27 mouse cellular contexts compared by ENCODE assay signal in genomic region chr8:121156990-121157491, GRCm38 (mm10). TPM values are rescaled to one million over a fixed set of nuclear protein-coding genes. Genes with fewer than 3 reads are reported as not detected.
DNase-seq lines count a peak whose midpoint lies in the region; ATAC-seq and TF ChIP-seq lines count a peak whose summit lies in the region.
"Had no signal": no experiment of that assay in that cellular context is flagged by ENCODE, and none has a peak within 500 bp of the region (broad histone marks: within the 10 kb centered on the region; RNA-seq: fewer than 3 reads in every experiment).

No protein-coding gene starts in this region.

- H3K27ac ChIP-seq in heart, embryonic 13.5 days (replicated peaks) = no peak overlapping the region
- H3K27ac ChIP-seq in MEL (ENCODE audit: control insufficient read depth, low read depth, low read length) = peak overlapping the region; percentile 98
- H3K27ac ChIP-seq: forebrain, embryonic 10.5 days; forebrain, embryonic 13.5 days; heart, adult 2 months; heart, embryonic 15.5 days; hindbrain, embryonic 10.5 days; hindbrain, embryonic 13.5 days; intestine, embryonic 15.5 days had no signal

- TF ChIP-seq CTCF in MEL (IDR thresholded peaks at IDR 0.05 in 2 of 3, conservative IDR thresholded peaks at IDR 0.05 in 1 of 3; ENCODE audit: control insufficient read depth in 1 of 3, insufficient read depth in 1 of 3, low read depth in 2 of 3, low read length in 3 of 3, poor library complexity in 1 of 3, severe bottlenecking in 1 of 3) = no peak

- no peaks in the 10 kb centered on the region for H3K36me3 ChIP-seq in heart, embryonic 13.5 days
- peaks cover 0 to 23% of the 10 kb centered on the region in 2 experiments; a peak in 2 of 4 replicates for H3K36me3 ChIP-seq in MEL (ENCODE audit: control insufficient read depth in 1 of 2, insufficient read depth in 2 of 2, low read length in 2 of 2)
- H3K36me3 ChIP-seq: forebrain, embryonic 10.5 days; G1E; heart, embryonic 15.5 days; hindbrain, embryonic 10.5 days; hindbrain, embryonic 13.5 days; intestine, embryonic 15.5 days had no signal

- H3K9ac ChIP-seq in heart, embryonic 13.5 days = 0 out of 2 replicates have a peak overlapping the region, but pooled peaks have one; percentile 14
- peak overlapping the region; percentile 48 for H3K9ac ChIP-seq in MEL (ENCODE audit: control insufficient read depth, low read depth, low read length, poor library complexity, severe bottlenecking)
- H3K9ac ChIP-seq: forebrain, embryonic 13.5 days; heart, embryonic 15.5 days; hindbrain, embryonic 13.5 days; intestine, embryonic 15.5 days had no signal

- TF ChIP-seq EP300 in MEL (IDR thresholded peaks at IDR 0.05; ENCODE audit: low read depth in 1 of 2, low read length in 2 of 2) = peak; percentile 16 to 55

- no peak for DNase-seq in heart, adult 18-20 months
- no peak for DNase-seq in MEL (ENCODE audit: low read depth, low spot score)
- DNase-seq in layer of hippocampus, postnatal 25 days (ENCODE audit: extremely low spot score in 1 of 2, low spot score in 1 of 2) = no peak
- no peak for DNase-seq in kidney, adult 18-20 months
- DNase-seq: adrenal gland, adult 2 months; adrenal gland, postnatal 14 days; cerebellum, adult 11-12 months; cerebellum, adult 8-10 months; cerebellum, postnatal 10 days; cerebellum, postnatal 36 days; gastrocnemius, postnatal 10 days; heart, adult 2 months; heart, postnatal 10 days; heart, postnatal 36 days; kidney, adult 11 months had no signal

- ATAC-seq in heart, embryonic 13.5 days (ENCODE audit: extremely low read depth, insufficient number of reproducible peaks, low FRiP score, low TSS enrichment) = no peak
- ATAC-seq in megakaryocyte progenitor cell, adult 5-6 weeks (replicated peaks; ENCODE audit: poor library complexity) = 0 out of 2 replicates have a peak, but pooled peaks have one; percentile 21
- ATAC-seq: forebrain, embryonic 13.5 days; forebrain, embryonic 16.5 days; hindbrain, embryonic 16.5 days; intestine, embryonic 15.5 days had no signal

- peaks cover 27% of the 10 kb centered on the region for H3K4me1 ChIP-seq in heart, embryonic 13.5 days
- H3K4me1 ChIP-seq in MEL (ENCODE audit: control insufficient read depth in 1 of 2, insufficient read depth in 2 of 2, low read length in 2 of 2) = peaks cover 7 to 47% of the 10 kb centered on the region in 2 experiments; a peak in 3 of 4 replicates
- H3K4me1 ChIP-seq: forebrain, embryonic 13.5 days; hindbrain, embryonic 13.5 days; intestine, embryonic 15.5 days had no signal

- no peak overlapping the region for H3K4me2 ChIP-seq in heart, embryonic 13.5 days
- H3K4me2 ChIP-seq: forebrain, embryonic 13.5 days; heart, embryonic 15.5 days; hindbrain, embryonic 13.5 days; intestine, embryonic 15.5 days had no signal

- peaks cover 5% of the 10 kb centered on the region; the same call in 1 of the 2 replicates for H3K27me3 ChIP-seq in heart, embryonic 13.5 days (replicated peaks)
- no peaks in the 10 kb centered on the region for H3K27me3 ChIP-seq in MEL (ENCODE audit: control insufficient read depth in 1 of 2, insufficient read depth in 2 of 2, low read length in 2 of 2)
- H3K27me3 ChIP-seq: forebrain, embryonic 13.5 days had no signal

- H3K4me3 ChIP-seq in heart, embryonic 13.5 days = no peak overlapping the region
- H3K4me3 ChIP-seq in MEL (ENCODE audit: control insufficient read depth in 1 of 2, insufficient read depth in 1 of 2, low read depth in 2 of 2, low read length in 2 of 2) = peak overlapping the region; percentile 25 to 49
- H3K4me3 ChIP-seq: forebrain, embryonic 10.5 days; forebrain, embryonic 13.5 days; heart, adult 2 months; heart, embryonic 15.5 days; hindbrain, embryonic 10.5 days; hindbrain, embryonic 13.5 days; intestine, embryonic 15.5 days had no signal

- no peak for TF ChIP-seq RAD21 in MEL (IDR thresholded peaks at IDR 0.05; ENCODE audit: low read depth, low read length)

- 79% methylated on average over 7 of the region's 7 CpGs for WGBS in heart, embryonic 13.5 days

- peaks cover 8% of the 10 kb centered on the region for H3K79me2 ChIP-seq in MEL (ENCODE audit: control insufficient read depth, insufficient read depth, low read length, poor library complexity)

- H3K9me3 ChIP-seq in heart, embryonic 13.5 days = no peaks in the 10 kb centered on the region
- H3K9me3 ChIP-seq in MEL (replicated peaks; ENCODE audit: insufficient read depth, low read length) = no peaks in the 10 kb centered on the region
- H3K9me3 ChIP-seq: forebrain, embryonic 10.5 days; forebrain, embryonic 13.5 days; heart, embryonic 15.5 days; hindbrain, embryonic 10.5 days; hindbrain, embryonic 13.5 days; intestine, embryonic 15.5 days had no signal

- no peak; a peak in 1 of 4 replicates for TF ChIP-seq POLR2A in MEL (IDR thresholded peaks at IDR 0.05; ENCODE audit: control insufficient read depth in 1 of 2, insufficient read depth in 1 of 2, low read depth in 1 of 2, low read length in 2 of 2, poor library complexity in 1 of 2)

TF ChIP-seq in MEL, 35 proteins besides CTCF, POLR2A, EP300 and RAD21:
- TF ChIP-seq ETS1 (IDR thresholded peaks at IDR 0.05; ENCODE audit: low read depth, low read length) (peak; percentile 51; the same call in 1 of the 2 replicates), ZMIZ1 (IDR thresholded peaks at IDR 0.05; ENCODE audit: low read depth, low read length) (no peak), CHD2 (IDR thresholded peaks at IDR 0.05; ENCODE audit: low read length) (no peak), NELFE (IDR thresholded peaks at IDR 0.05; ENCODE audit: low read depth, low read length) (no peak), KAT2A (conservative IDR thresholded peaks at IDR 0.05; ENCODE audit: low read depth, low read length) (no peak), MAZ (IDR thresholded peaks at IDR 0.05; ENCODE audit: low read depth, low read length) (no peak), RCOR1 (IDR thresholded peaks at IDR 0.05; ENCODE audit: low read depth, low read length) (0 out of 2 replicates have a peak, but pooled peaks have one; percentile 4), TAL1 (IDR thresholded peaks at IDR 0.05; ENCODE audit: low read length) (peak; percentile 48), MAFK (IDR thresholded peaks at IDR 0.05; ENCODE audit: borderline replicate concordance, low read depth, low read length) (no peak), ZNF384 (IDR thresholded peaks at IDR 0.05; ENCODE audit: low read depth, low read length) (peak; percentile 90), MAX (IDR thresholded peaks at IDR 0.05; ENCODE audit: low read length) (no peak), MYB (IDR thresholded peaks at IDR 0.05; ENCODE audit: low read depth, low read length) (no peak), GATA1 (IDR thresholded peaks at IDR 0.05; ENCODE audit: low read depth, low read length) (no peak)

RNA-seq across cellular contexts. Expression of gene Foxl1, which starts 29.3 kb away (rescaled TPM):
- polyA plus RNA-seq in heart, embryonic 13.5 days (2015; fragmentation: Nextera tagmentation; extraction: Ambion mirVana) = 0.52 and 0.64 TPM in 2 replicates
- total RNA-seq in heart, adult 18-20 months (2021) = under 1 TPM; 0.10 to 0.18 TPM
- 0.12 and 0.13 TPM in 2 replicates for total RNA-seq in MEL (2012; rRNA removed)
- under 1 TPM in 1 of 2 experiments, not detected in 1; 0.07 TPM for polyA plus RNA-seq in MEL (2012; ENCODE audit: insufficient read depth in 1 of 2, insufficient read length in 2 of 2, low read depth in 1 of 2, low replicate concordance in 2 of 2, missing spikeins in 1 of 2)
- total RNA-seq in megakaryocyte progenitor cell, adult 5-6 weeks (2015) = not detected in 2 replicates
- not detected in 2 replicates for total RNA-seq in megakaryocyte progenitor cell, adult 5-6 weeks (2017)
- not detected for total RNA-seq in layer of hippocampus, postnatal 25 days (2021)
- total RNA-seq: G1E; gastrocnemius, adult 18-20 months had no signal
- polyA plus RNA-seq: G1E had no signal

RNA-seq across cellular contexts. Expression of gene Foxc2, which starts 41.1 kb away (rescaled TPM):
- 6.8 and 7.4 TPM in 2 replicates for polyA plus RNA-seq in heart, embryonic 13.5 days (2015; fragmentation: Nextera tagmentation; extraction: Ambion mirVana)
- 1 to 10 TPM; 1.7 to 1.9 TPM for total RNA-seq in heart, adult 18-20 months (2021)
- total RNA-seq in MEL (2012; rRNA removed) = 15.4 and 19.2 TPM in 2 replicates
- polyA plus RNA-seq in MEL (2012; ENCODE audit: insufficient read depth in 1 of 2, insufficient read length in 2 of 2, low read depth in 1 of 2, low replicate concordance in 2 of 2, missing spikeins in 1 of 2) = 10 to 100 TPM in 1 of 2 experiments, not detected in 1; 13.6 TPM
- not detected in 2 replicates for total RNA-seq in megakaryocyte progenitor cell, adult 5-6 weeks (2015)
- not detected in 2 replicates for total RNA-seq in megakaryocyte progenitor cell, adult 5-6 weeks (2017)
- under 1 TPM; 0.66 to 0.82 TPM for total RNA-seq in layer of hippocampus, postnatal 25 days (2021)
- total RNA-seq: G1E had no signal

RNA-seq across cellular contexts. Expression of gene Mthfsd, which starts 48.8 kb away (rescaled TPM):
- polyA plus RNA-seq in heart, embryonic 13.5 days (2015; fragmentation: Nextera tagmentation; extraction: Ambion mirVana) = 35.3 and 42.8 TPM in 2 replicates
- total RNA-seq in heart, adult 18-20 months (2021) = 10 to 100 TPM; 12.7 to 13.0 TPM
- 46.1 and 49.8 TPM in 2 replicates for total RNA-seq in MEL (2012; rRNA removed)
- polyA plus RNA-seq in MEL (2012; ENCODE audit: insufficient read depth in 1 of 2, insufficient read length in 2 of 2, low read depth in 1 of 2, low replicate concordance in 2 of 2, missing spikeins in 1 of 2) = 10 to 100 TPM in 1 of 2 experiments, not detected in 1; 62.6 TPM
- 13.9 and 17.4 TPM in 2 replicates for total RNA-seq in megakaryocyte progenitor cell, adult 5-6 weeks (2015)
- total RNA-seq in megakaryocyte progenitor cell, adult 5-6 weeks (2017) = 20.9 and 21.8 TPM in 2 replicates
- total RNA-seq in layer of hippocampus, postnatal 25 days (2021) = 10 to 100 TPM; 35.4 to 40.4 TPM
